14 mouse cellular contexts compared by ENCODE assay signal in the genomic region with DNA sequence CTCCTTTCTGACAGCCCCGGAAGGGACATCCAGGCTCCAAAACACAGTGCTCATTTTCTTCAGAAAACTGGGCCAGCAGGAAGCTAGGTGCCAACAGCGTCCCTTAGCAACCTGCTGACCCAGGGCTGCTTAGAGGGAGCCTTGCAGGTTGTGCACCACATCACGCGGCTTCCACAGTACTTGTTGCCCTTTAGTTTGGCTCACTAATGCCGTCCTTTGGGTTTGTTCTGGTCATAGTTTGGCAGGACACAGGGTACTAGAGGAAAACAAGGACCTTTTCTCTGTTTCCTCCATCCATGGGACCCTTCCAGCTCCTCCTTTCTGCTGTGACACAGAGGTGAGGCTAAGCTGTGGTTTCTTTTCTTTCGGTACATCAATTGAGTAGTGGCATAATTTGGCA.
A peak's percentile ranks its signal among the peaks of the same experiment; 100 is the strongest.
DNase-seq lines count a peak whose midpoint lies in the region; ATAC-seq and TF ChIP-seq lines count a peak whose summit lies in the region.
"Had no signal": no experiment of that assay in that cellular context is flagged by ENCODE, and none has a peak within 500 bp of the region (broad histone marks: within the 10 kb centered on the region; RNA-seq: fewer than 3 reads in every experiment).

No protein-coding gene starts in this region.

- intact Hi-C loops in left cerebral cortex, postnatal 36 days (cut with DNase I), result no loop called here

- H3K9ac ChIP-seq in liver, embryonic 11.5 days (ENCODE audit: low read depth, low read length), result no peak overlapping the region
- H3K9ac ChIP-seq: forebrain, embryonic 12.5 days; liver, embryonic 15.5 days had no signal

- no peak for TF ChIP-seq CTCF in kidney, adult 2 months (conservative IDR thresholded peaks at IDR 0.05; ENCODE audit: insufficient read depth, insufficient read length, low read depth, low read length)

- H3K36me3 ChIP-seq in kidney, adult 2 months (ENCODE audit: control insufficient read depth, insufficient read depth, low read length), result no peaks in the 10 kb centered on the region
- H3K36me3 ChIP-seq in liver, embryonic 11.5 days (ENCODE audit: control insufficient read depth, insufficient read depth, low read length), result peaks cover 3% of the 10 kb centered on the region; the same call in 1 of the 2 replicates
- H3K36me3 ChIP-seq: liver, embryonic 15.5 days had no signal

- H3K27me3 ChIP-seq in kidney, adult 2 months (replicated peaks; ENCODE audit: control insufficient read depth, insufficient read depth, low read length), result no peaks in the 10 kb centered on the region
- H3K27me3 ChIP-seq in liver, embryonic 11.5 days (replicated peaks; ENCODE audit: control insufficient read depth, insufficient read depth, low read length), result no peaks in the 10 kb centered on the region
- H3K27me3 ChIP-seq: CH12.LX; forebrain, embryonic 12.5 days; liver, embryonic 15.5 days had no signal

- ATAC-seq in liver, embryonic 11.5 days (replicated peaks; ENCODE audit: low FRiP score), result no peak

- no peak overlapping the region for H3K4me2 ChIP-seq in liver, embryonic 11.5 days
- H3K4me2 ChIP-seq: forebrain, embryonic 12.5 days; liver, embryonic 15.5 days had no signal

- peak; percentile 84 for DNase-seq in kidney, adult 2 months
- DNase-seq in kidney, postnatal 10 days, result no peak
- DNase-seq in cerebellum, adult 9-11 months, result peak; percentile 57
- peak; percentile 55 for DNase-seq in kidney, postnatal 14 days
- DNase-seq in left cerebral cortex, postnatal 36 days (ENCODE audit: low spot score in 2 of 2), result peak; percentile 38 to 42
- no peak for DNase-seq in liver, embryonic 11.5 days (ENCODE audit: low spot score)
- no peak for DNase-seq in B cell, adult 2 months
- DNase-seq: gastrocnemius, postnatal 36 days; thymus, postnatal 4 days had no signal

- no peaks in the 10 kb centered on the region for H3K9me3 ChIP-seq in liver, embryonic 11.5 days (ENCODE audit: control insufficient read depth, low read length)
- H3K9me3 ChIP-seq: embryonic facial prominence, embryonic 10.5 days; forebrain, embryonic 12.5 days; liver, embryonic 15.5 days had no signal

- peaks cover 22% of the 10 kb centered on the region for H3K4me1 ChIP-seq in kidney, adult 2 months (ENCODE audit: control insufficient read depth, insufficient read depth, low read length)
- peaks cover 3% of the 10 kb centered on the region; the same call in 1 of the 2 replicates for H3K4me1 ChIP-seq in liver, embryonic 11.5 days (replicated peaks; ENCODE audit: control insufficient read depth, insufficient read depth, low read length)

- TF ChIP-seq POLR2A in kidney, adult 2 months (IDR thresholded peaks at IDR 0.05; ENCODE audit: low read depth, low read length), result no peak

- H3K4me3 ChIP-seq in kidney, adult 2 months (ENCODE audit: insufficient read depth, low read depth, low read length), result no peak overlapping the region
- H3K4me3 ChIP-seq in liver, embryonic 11.5 days (ENCODE audit: low read depth, low read length), result no peak overlapping the region
- H3K4me3 ChIP-seq: embryonic facial prominence, embryonic 10.5 days; forebrain, embryonic 12.5 days; liver, embryonic 15.5 days had no signal

- no peak overlapping the region; the same call in 1 of the 2 replicates for H3K27ac ChIP-seq in kidney, adult 2 months (ENCODE audit: insufficient read depth, low read depth, low read length)
- no peak overlapping the region for H3K27ac ChIP-seq in liver, embryonic 11.5 days (ENCODE audit: low read depth, low read length)
- H3K27ac ChIP-seq: embryonic facial prominence, embryonic 10.5 days; forebrain, embryonic 12.5 days; liver, embryonic 15.5 days; macrophage had no signal

- 45% methylated on average over 6 of the region's 6 CpGs for WGBS in kidney, adult 2 months
- 85% methylated on average over 6 of the region's 6 CpGs for WGBS in liver, embryonic 11.5 days

Comparison
In these comparisons a context has a peak if more than half of its experiments do, and no peak if none do; other contexts are left out.
1. DNase-seq: peak in kidney, adult 2 months (single experiment), cerebellum, adult 9-11 months (single experiment), kidney, postnatal 14 days (single experiment) and left cerebral cortex, postnatal 36 days (2 of 2); none in kidney, postnatal 10 days (single experiment), liver, embryonic 11.5 days (single experiment) and B cell, adult 2 months (0 of 2).